Mouse (Mus musculus): ENCODE data around the gene Oaz1. TPM values are rescaled to one million over a fixed set of nuclear protein-coding genes. Genes with fewer than 3 reads are reported as not detected.

The Oaz1 gene
- polyA plus RNA-seq (2012; rRNA removed), result 776 and 779 TPM in 2 replicates

- WGBS, result under 1% methylated on average over 82 of the region's 82 CpGs
- no peak for TF ChIP-seq CTCF (IDR thresholded peaks at IDR 0.05; ENCODE audit: borderline replicate concordance, insufficient read depth, low read depth, low read length)
- TF ChIP-seq POLR2A (IDR thresholded peaks at IDR 0.05; ENCODE audit: borderline replicate concordance, insufficient read depth, low read length), result peak; percentile 90
- Histone ChIP-seq H3K27me3 (ENCODE audit: control insufficient read depth, insufficient read depth, low read length) (no peaks in the 10 kb centered on the region), H3K4me3 (replicated peaks; ENCODE audit: insufficient read depth, low read depth, low read length) (peak within 1 kb of the TSS; percentile 95), H3K4me1 (ENCODE audit: control insufficient read depth, insufficient read depth, low read length) (peaks cover 17% of the 10 kb centered on the region), H3K27ac (ENCODE audit: insufficient read depth, low read length) (peak within 1 kb of the TSS; percentile 96)
- DNase-seq, result peak; percentile 99 to 100
Measured at GRCm38 (mm10) chr10:80826151-80827062, at the start of gene Oaz1. Gene Oaz1, plus strand, starts transcription at chr10:80826656.

- H3K27me3 ChIP-seq (ENCODE audit: control insufficient read depth, insufficient read depth, low read length), result no peaks in the 10 kb centered on the region
- H3K27ac ChIP-seq (ENCODE audit: insufficient read depth, low read length), result peak overlapping the region; percentile 86
- WGBS, result 48% methylated on average over 5 of the region's 5 CpGs
- peaks cover 61% of the 10 kb centered on the region for H3K4me1 ChIP-seq (ENCODE audit: control insufficient read depth, insufficient read depth, low read length)
- no peak overlapping the region for H3K4me3 ChIP-seq (replicated peaks; ENCODE audit: insufficient read depth, low read depth, low read length)
- DNase-seq, result peak; percentile 64 to 75
- TF ChIP-seq POLR2A (IDR thresholded peaks at IDR 0.05; ENCODE audit: borderline replicate concordance, insufficient read depth, low read length) (no peak), CTCF (IDR thresholded peaks at IDR 0.05; ENCODE audit: borderline replicate concordance, insufficient read depth, low read depth, low read length) (no peak)
Measured at GRCm38 (mm10) chr10:80777123-80777522, 49.3 kb upstream of the Oaz1 start.

- H3K27ac ChIP-seq (ENCODE audit: insufficient read depth, low read length), result no peak overlapping the region
- no peaks in the 10 kb centered on the region for H3K27me3 ChIP-seq (ENCODE audit: control insufficient read depth, insufficient read depth, low read length)
- no peak for TF ChIP-seq POLR2A (IDR thresholded peaks at IDR 0.05; ENCODE audit: borderline replicate concordance, insufficient read depth, low read length)
- TF ChIP-seq CTCF (IDR thresholded peaks at IDR 0.05; ENCODE audit: borderline replicate concordance, insufficient read depth, low read depth, low read length), result no peak
- H3K4me3 ChIP-seq (replicated peaks; ENCODE audit: insufficient read depth, low read depth, low read length), result no peak overlapping the region
- peaks cover 39% of the 10 kb centered on the region for H3K4me1 ChIP-seq (ENCODE audit: control insufficient read depth, insufficient read depth, low read length)
- no peak for DNase-seq
Measured at GRCm38 (mm10) chr10:80779565-80779964, 46.9 kb upstream of the Oaz1 start.

- no peak overlapping the region for H3K27ac ChIP-seq (ENCODE audit: insufficient read depth, low read length)
- DNase-seq, result no peak
- TF ChIP-seq CTCF (IDR thresholded peaks at IDR 0.05; ENCODE audit: borderline replicate concordance, insufficient read depth, low read depth, low read length), result no peak
- TF ChIP-seq POLR2A (IDR thresholded peaks at IDR 0.05; ENCODE audit: borderline replicate concordance, insufficient read depth, low read length), result no peak
- no peaks in the 10 kb centered on the region for H3K27me3 ChIP-seq (ENCODE audit: control insufficient read depth, insufficient read depth, low read length)
- H3K4me1 ChIP-seq (ENCODE audit: control insufficient read depth, insufficient read depth, low read length), result peaks cover 21% of the 10 kb centered on the region
- H3K4me3 ChIP-seq (replicated peaks; ENCODE audit: insufficient read depth, low read depth, low read length), result no peak overlapping the region
- WGBS, result 93% methylated on average over 2 of the region's 2 CpGs
Measured at GRCm38 (mm10) chr10:80784302-80784701, 42.2 kb upstream of the Oaz1 start.

GRCm38 (mm10) chr10:80784871-80785270 is 41.6 kb upstream of the Oaz1 start:
- no peak overlapping the region for H3K27ac ChIP-seq (ENCODE audit: insufficient read depth, low read length)
- DNase-seq, result no peak
- no peaks in the 10 kb centered on the region for H3K27me3 ChIP-seq (ENCODE audit: control insufficient read depth, insufficient read depth, low read length)
- peaks cover 21% of the 10 kb centered on the region for H3K4me1 ChIP-seq (ENCODE audit: control insufficient read depth, insufficient read depth, low read length)
- no peak overlapping the region for H3K4me3 ChIP-seq (replicated peaks; ENCODE audit: insufficient read depth, low read depth, low read length)
- 59% methylated on average over 12 of the region's 12 CpGs for WGBS
- TF ChIP-seq CTCF (IDR thresholded peaks at IDR 0.05; ENCODE audit: borderline replicate concordance, insufficient read depth, low read depth, low read length) (no peak), POLR2A (IDR thresholded peaks at IDR 0.05; ENCODE audit: borderline replicate concordance, insufficient read depth, low read length) (no peak)

GRCm38 (mm10) chr10:80785963-80786362 is 40.5 kb upstream of the Oaz1 start:
- peaks cover 31% of the 10 kb centered on the region for H3K4me1 ChIP-seq (ENCODE audit: control insufficient read depth, insufficient read depth, low read length)
- TF ChIP-seq CTCF (IDR thresholded peaks at IDR 0.05; ENCODE audit: borderline replicate concordance, insufficient read depth, low read depth, low read length), result no peak
- TF ChIP-seq POLR2A (IDR thresholded peaks at IDR 0.05; ENCODE audit: borderline replicate concordance, insufficient read depth, low read length), result no peak
- 27% methylated on average over 11 of the region's 11 CpGs for WGBS
- H3K4me3 ChIP-seq (replicated peaks; ENCODE audit: insufficient read depth, low read depth, low read length), result no peak overlapping the region
- peak in 1 of 2 experiments; percentile 55 for DNase-seq
- H3K27me3 ChIP-seq (ENCODE audit: control insufficient read depth, insufficient read depth, low read length), result no peaks in the 10 kb centered on the region
- H3K27ac ChIP-seq (ENCODE audit: insufficient read depth, low read length), result peak overlapping the region; percentile 37

- Histone ChIP-seq H3K27ac (ENCODE audit: insufficient read depth, low read length) (no peak overlapping the region), H3K27me3 (ENCODE audit: control insufficient read depth, insufficient read depth, low read length) (no peaks in the 10 kb centered on the region), H3K4me3 (replicated peaks; ENCODE audit: insufficient read depth, low read depth, low read length) (no peak overlapping the region), H3K4me1 (ENCODE audit: control insufficient read depth, insufficient read depth, low read length) (peaks cover 47% of the 10 kb centered on the region)
- WGBS, result 49% methylated on average over 2 of the region's 2 CpGs
- TF ChIP-seq CTCF (IDR thresholded peaks at IDR 0.05; ENCODE audit: borderline replicate concordance, insufficient read depth, low read depth, low read length) (no peak), POLR2A (IDR thresholded peaks at IDR 0.05; ENCODE audit: borderline replicate concordance, insufficient read depth, low read length) (no peak)
- DNase-seq, result no peak
Measured at GRCm38 (mm10) chr10:80787517-80787916, 38.9 kb upstream of the Oaz1 start.

Data from cerebellum, adult 2 months (tissue).